Mouse (Mus musculus): ENCODE results near the gene Letm1. TPM values are rescaled to one million over a fixed set of nuclear protein-coding genes. Genes with fewer than 3 reads are reported as not detected.

Gene Letm1
- polyA plus RNA-seq, 1 experiment: 127 TPM

DNA sequence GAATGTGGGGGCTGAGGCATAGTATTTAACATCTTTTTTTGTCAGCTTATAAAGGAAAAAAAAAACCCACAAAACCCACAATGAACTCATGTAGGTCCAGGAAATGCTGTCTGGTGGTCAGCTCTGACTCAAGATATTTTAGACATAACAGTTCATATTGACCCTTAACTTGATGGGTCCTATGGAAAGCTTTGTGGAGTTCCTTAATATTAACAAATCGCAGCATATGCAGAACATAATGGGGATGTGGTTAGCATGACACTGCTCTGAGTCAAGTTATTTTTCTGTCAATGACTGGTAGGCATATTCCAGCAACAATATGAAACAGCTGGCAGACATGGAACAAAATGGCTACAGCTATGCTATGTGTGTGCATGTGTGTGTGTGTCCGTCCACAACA is 20.7 kb upstream of the Letm1 start:
- H3K4me3 ChIP-seq (ENCODE audit: low read depth, low read length): no peak overlapping the region
- no peaks in the 10 kb centered on the region for H3K36me3 ChIP-seq (ENCODE audit: control insufficient read depth, insufficient read depth, low read length)
- no peak for TF ChIP-seq CTCF (IDR thresholded peaks at IDR 0.05; ENCODE audit: extremely low read depth, insufficient read length, insufficient replicate concordance, low read depth, low read length)
- TF ChIP-seq POLR2A (IDR thresholded peaks at IDR 0.05; ENCODE audit: low read depth, low read length): no peak
- H3K27ac ChIP-seq (ENCODE audit: insufficient read depth, low read depth, low read length): no peak overlapping the region
- 84% methylated on average over 2 of the region's 2 CpGs for WGBS
- H3K4me1 ChIP-seq (ENCODE audit: control insufficient read depth, insufficient read depth, insufficient read length, low read length): no peaks in the 10 kb centered on the region
- H3K27me3 ChIP-seq (ENCODE audit: control insufficient read depth, insufficient read depth, low read length): no peaks in the 10 kb centered on the region

DNA sequence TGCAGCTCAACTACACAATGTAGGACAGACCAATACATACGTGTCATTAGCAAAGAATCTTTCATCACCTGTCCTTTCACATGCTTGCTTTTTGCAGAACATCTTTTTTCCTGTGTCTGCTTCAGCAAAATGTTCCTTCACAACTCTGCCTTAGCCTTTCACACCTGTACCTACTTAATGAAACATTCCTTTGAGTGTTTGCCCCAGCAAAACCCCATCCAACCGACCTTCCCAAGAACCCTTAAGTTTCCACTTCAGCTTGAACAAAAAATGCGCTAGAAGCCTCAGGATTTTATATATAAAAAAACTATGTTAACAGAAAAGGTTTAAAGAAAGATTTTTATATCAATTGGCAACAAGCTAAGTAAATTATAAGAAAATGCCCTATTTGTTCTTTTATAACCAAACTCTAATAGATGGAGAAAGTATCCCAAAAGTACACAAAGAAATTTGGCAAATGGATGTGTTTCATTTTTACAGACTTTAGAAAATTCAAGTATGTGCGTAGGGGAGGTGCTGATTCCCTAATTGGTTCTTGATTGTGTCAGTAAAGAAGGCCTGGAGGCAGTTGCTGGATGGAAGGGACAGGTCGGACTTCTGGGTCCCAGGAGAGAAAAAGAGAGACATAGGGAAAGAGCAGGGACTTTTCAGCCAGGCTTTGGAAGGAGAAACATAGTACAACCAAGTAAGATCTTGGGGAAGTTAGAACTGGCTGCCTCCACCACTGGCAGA is 9.5 kb upstream of the Letm1 start:
- peaks cover 2% of the 10 kb centered on the region; the same call in 1 of the 2 replicates for H3K4me1 ChIP-seq (ENCODE audit: control insufficient read depth, insufficient read depth, insufficient read length, low read length)
- H3K27ac ChIP-seq (ENCODE audit: insufficient read depth, low read depth, low read length): no peak overlapping the region
- no peak for TF ChIP-seq CTCF (IDR thresholded peaks at IDR 0.05; ENCODE audit: extremely low read depth, insufficient read length, insufficient replicate concordance, low read depth, low read length)
- no peak for TF ChIP-seq POLR2A (IDR thresholded peaks at IDR 0.05; ENCODE audit: low read depth, low read length)
- H3K36me3 ChIP-seq (ENCODE audit: control insufficient read depth, insufficient read depth, low read length): no peaks in the 10 kb centered on the region
- no peak overlapping the region for H3K4me3 ChIP-seq (ENCODE audit: low read depth, low read length)
- H3K27me3 ChIP-seq (ENCODE audit: control insufficient read depth, insufficient read depth, low read length): no peaks in the 10 kb centered on the region
- 78% methylated on average over 5 of the region's 5 CpGs for WGBS

DNA sequence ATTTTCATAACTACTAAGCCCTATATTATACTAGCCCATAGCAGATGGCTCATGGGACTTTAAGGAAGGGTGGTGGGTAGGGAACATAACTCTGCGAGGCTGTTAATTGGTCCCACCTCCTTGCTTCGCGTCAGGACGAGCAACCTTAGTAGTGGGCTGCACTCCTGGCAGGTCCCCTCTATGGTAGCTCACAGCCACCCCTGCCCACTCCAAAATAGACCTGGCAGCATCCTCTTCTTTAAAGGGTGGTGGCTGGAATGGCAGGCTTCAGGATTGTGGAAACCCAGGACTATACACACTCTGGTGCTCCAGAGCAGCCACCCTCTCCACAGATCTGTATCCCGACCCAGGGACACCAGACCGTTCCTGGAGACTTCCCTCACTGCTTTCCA is 378 bp upstream of the Letm1 start:
- peaks cover 2% of the 10 kb centered on the region for H3K36me3 ChIP-seq (ENCODE audit: control insufficient read depth, insufficient read depth, low read length)
- no peak for TF ChIP-seq CTCF (IDR thresholded peaks at IDR 0.05; ENCODE audit: extremely low read depth, insufficient read length, insufficient replicate concordance, low read depth, low read length)
- TF ChIP-seq POLR2A (IDR thresholded peaks at IDR 0.05; ENCODE audit: low read depth, low read length): no peak
- H3K27ac ChIP-seq (ENCODE audit: insufficient read depth, low read depth, low read length): no peak overlapping the region
- peaks cover 10% of the 10 kb centered on the region for H3K4me1 ChIP-seq (ENCODE audit: control insufficient read depth, insufficient read depth, insufficient read length, low read length)
- no peaks in the 10 kb centered on the region for H3K27me3 ChIP-seq (ENCODE audit: control insufficient read depth, insufficient read depth, low read length)
- WGBS: 5% methylated on average over 6 of the region's 6 CpGs
- peak overlapping the region; percentile 88 for H3K4me3 ChIP-seq (ENCODE audit: low read depth, low read length)

DNA sequence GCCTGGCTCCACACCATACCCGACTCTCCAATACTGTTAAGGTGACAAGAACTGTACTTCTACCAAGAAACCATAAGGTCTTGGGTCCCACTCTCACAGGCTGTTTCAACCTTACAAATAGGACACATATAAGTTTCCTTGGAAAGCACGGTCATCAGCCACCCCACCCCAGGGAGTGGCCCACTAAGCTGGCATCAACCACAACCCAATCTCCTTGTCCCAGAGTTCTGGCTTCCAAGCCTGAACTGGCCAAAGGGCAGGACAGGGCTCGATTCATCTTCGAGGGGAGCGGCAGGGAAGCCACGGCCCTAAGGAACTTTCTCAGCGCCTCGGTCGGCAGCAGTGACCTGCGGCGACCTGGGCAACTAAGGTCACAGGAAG is 663 bp downstream of the Letm1 start:
- 2% methylated on average over 11 of the region's 11 CpGs for WGBS

DNA sequence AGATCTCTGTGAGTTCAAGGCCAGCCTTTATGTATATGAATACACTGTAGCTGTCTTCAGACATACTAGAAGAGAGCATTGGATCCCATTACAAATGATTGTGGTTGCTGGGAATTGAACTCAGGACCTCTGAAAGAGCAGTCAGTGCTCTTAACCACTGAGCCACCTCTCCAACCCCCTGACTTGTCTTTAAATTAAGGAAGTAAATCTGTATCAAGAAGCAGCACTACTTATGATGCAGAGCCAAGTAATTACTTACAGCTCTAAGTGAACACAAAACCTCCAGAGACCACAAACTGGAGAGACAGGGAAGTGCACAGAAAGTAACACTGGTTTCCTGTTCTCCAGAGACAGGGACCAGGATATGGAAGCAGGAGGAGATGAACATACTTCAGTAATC is 5.4 kb downstream of the Letm1 start:
- Histone ChIP-seq H3K4me3 (ENCODE audit: low read depth, low read length) (no peak overlapping the region), H3K4me1 (ENCODE audit: control insufficient read depth, insufficient read depth, insufficient read length, low read length) (peaks cover 10% of the 10 kb centered on the region), H3K36me3 (ENCODE audit: control insufficient read depth, insufficient read depth, low read length) (peaks cover 36% of the 10 kb centered on the region), H3K27me3 (ENCODE audit: control insufficient read depth, insufficient read depth, low read length) (no peaks in the 10 kb centered on the region), H3K27ac (ENCODE audit: insufficient read depth, low read depth, low read length) (no peak overlapping the region)
- no peak for TF ChIP-seq CTCF (IDR thresholded peaks at IDR 0.05; ENCODE audit: extremely low read depth, insufficient read length, insufficient replicate concordance, low read depth, low read length)
- TF ChIP-seq POLR2A (IDR thresholded peaks at IDR 0.05; ENCODE audit: low read depth, low read length): no peak

More for the DNA sequence above, 663 bp downstream of the Letm1 start:
- H3K36me3 ChIP-seq (ENCODE audit: control insufficient read depth, insufficient read depth, low read length): peaks cover 9% of the 10 kb centered on the region
- H3K27me3 ChIP-seq (ENCODE audit: control insufficient read depth, insufficient read depth, low read length): no peaks in the 10 kb centered on the region
- peak overlapping the region; percentile 86 for H3K27ac ChIP-seq (ENCODE audit: insufficient read depth, low read depth, low read length)
- H3K4me3 ChIP-seq (ENCODE audit: low read depth, low read length): peak overlapping the region; percentile 88
- TF ChIP-seq CTCF (IDR thresholded peaks at IDR 0.05; ENCODE audit: extremely low read depth, insufficient read length, insufficient replicate concordance, low read depth, low read length): no peak
- TF ChIP-seq POLR2A (IDR thresholded peaks at IDR 0.05; ENCODE audit: low read depth, low read length): no peak
- peaks cover 10% of the 10 kb centered on the region for H3K4me1 ChIP-seq (ENCODE audit: control insufficient read depth, insufficient read depth, insufficient read length, low read length)

DNA sequence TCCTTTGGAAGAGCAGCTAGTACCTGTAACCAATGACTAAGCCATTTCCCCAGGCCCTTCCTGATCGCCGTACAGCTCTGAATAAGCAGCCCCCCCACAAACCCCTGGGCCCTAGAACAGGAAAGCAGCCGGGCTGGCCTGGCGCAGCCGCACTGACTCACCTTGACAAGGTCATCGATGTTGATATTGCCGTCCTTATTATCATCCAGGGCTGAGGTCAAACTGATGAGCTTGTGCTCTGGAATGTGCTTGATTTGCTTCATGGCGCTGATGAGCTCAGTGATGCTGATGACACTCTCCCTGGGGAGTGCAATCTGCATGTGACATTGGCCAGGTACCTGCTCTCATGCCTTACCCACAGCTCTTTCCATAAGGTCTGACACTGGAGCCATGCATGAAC is 39.1 kb downstream of the Letm1 start:
- H3K27me3 ChIP-seq (ENCODE audit: control insufficient read depth, insufficient read depth, low read length): no peaks in the 10 kb centered on the region
- no peak overlapping the region for H3K27ac ChIP-seq (ENCODE audit: insufficient read depth, low read depth, low read length)
- no peaks in the 10 kb centered on the region for H3K4me1 ChIP-seq (ENCODE audit: control insufficient read depth, insufficient read depth, insufficient read length, low read length)
- 90% methylated on average over 8 of the region's 8 CpGs for WGBS
- TF ChIP-seq POLR2A (IDR thresholded peaks at IDR 0.05; ENCODE audit: low read depth, low read length) (no peak), CTCF (IDR thresholded peaks at IDR 0.05; ENCODE audit: extremely low read depth, insufficient read length, insufficient replicate concordance, low read depth, low read length) (no peak)
- no peak overlapping the region for H3K4me3 ChIP-seq (ENCODE audit: low read depth, low read length)
- peaks cover 77% of the 10 kb centered on the region for H3K36me3 ChIP-seq (ENCODE audit: control insufficient read depth, insufficient read depth, low read length)

DNA sequence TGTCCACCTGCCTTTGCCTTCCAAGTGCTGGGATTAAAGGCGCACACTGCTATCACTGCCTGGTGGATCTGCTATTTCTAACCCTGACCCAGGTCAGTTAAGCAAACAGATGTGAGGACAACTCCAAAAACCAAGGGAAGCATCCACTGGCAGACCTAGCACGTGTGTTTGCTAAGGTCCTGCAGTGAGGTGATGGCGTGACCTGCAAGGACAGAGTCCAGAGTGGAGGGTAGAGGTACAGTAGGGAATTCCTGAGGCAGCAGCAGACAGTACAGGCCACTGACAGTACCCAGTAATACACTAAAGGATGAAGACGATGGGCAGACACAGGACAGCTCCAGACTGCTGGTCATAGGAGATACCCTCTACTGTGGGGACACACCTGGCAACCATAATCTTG is 42.1 kb downstream of the Letm1 start:
- H3K4me3 ChIP-seq (ENCODE audit: low read depth, low read length): no peak overlapping the region
- WGBS: 94% methylated on average over 4 of the region's 4 CpGs
- no peaks in the 10 kb centered on the region for H3K27me3 ChIP-seq (ENCODE audit: control insufficient read depth, insufficient read depth, low read length)
- H3K4me1 ChIP-seq (ENCODE audit: control insufficient read depth, insufficient read depth, insufficient read length, low read length): no peaks in the 10 kb centered on the region
- no peak for TF ChIP-seq POLR2A (IDR thresholded peaks at IDR 0.05; ENCODE audit: low read depth, low read length)
- TF ChIP-seq CTCF (IDR thresholded peaks at IDR 0.05; ENCODE audit: extremely low read depth, insufficient read length, insufficient replicate concordance, low read depth, low read length): no peak
- no peak overlapping the region for H3K27ac ChIP-seq (ENCODE audit: insufficient read depth, low read depth, low read length)
- H3K36me3 ChIP-seq (ENCODE audit: control insufficient read depth, insufficient read depth, low read length): peaks cover 56% of the 10 kb centered on the region
